28 mouse cellular contexts compared by ENCODE assay signal in genomic region chr6:145001493-145001892, GRCm38 (mm10).
A peak's percentile ranks its signal among the peaks of the same experiment; 100 is the strongest.
DNase-seq lines count a peak whose midpoint lies in the region; ATAC-seq and TF ChIP-seq lines count a peak whose summit lies in the region.
"Had no signal": no experiment of that assay in that cellular context is flagged by ENCODE, and none has a peak within 500 bp of the region (broad histone marks: within the 10 kb centered on the region; RNA-seq: fewer than 3 reads in every experiment).

No protein-coding gene starts in this region.

- no peak overlapping the region for H3K4me3 ChIP-seq in intestine, embryonic 16.5 days (ENCODE audit: low read length)
- no peak overlapping the region for H3K4me3 ChIP-seq in intestine, embryonic 15.5 days (replicated peaks)
- H3K4me3 ChIP-seq in stomach, postnatal 0 days (ENCODE audit: low read depth, low read length), result no peak overlapping the region
- no peak overlapping the region for H3K4me3 ChIP-seq in kidney, embryonic 15.5 days (replicated peaks)
- H3K4me3 ChIP-seq in liver, postnatal 0 days (ENCODE audit: low read depth, low read length), result no peak overlapping the region
- H3K4me3 ChIP-seq: embryonic facial prominence, embryonic 15.5 days; heart, embryonic 12.5 days; heart, embryonic 15.5 days; hindbrain, embryonic 10.5 days; hindbrain, embryonic 13.5 days had no signal

- 0 out of 2 replicates have a peak, but pooled peaks have one; percentile 31 for ATAC-seq in intestine, embryonic 16.5 days
- no peak for ATAC-seq in intestine, embryonic 15.5 days
- no peak for ATAC-seq in stomach, postnatal 0 days (ENCODE audit: low FRiP score, low TSS enrichment)
- no peak for ATAC-seq in kidney, embryonic 15.5 days (replicated peaks; ENCODE audit: low FRiP score)
- no peak for ATAC-seq in liver, postnatal 0 days
- ATAC-seq: forebrain, embryonic 14.5 days; hindbrain, postnatal 0 days; inflammation-experienced regulatory T-cells, adult 6 months; Patski had no signal

- no peak overlapping the region for H3K9ac ChIP-seq in intestine, embryonic 16.5 days (ENCODE audit: low read depth, low read length)
- H3K9ac ChIP-seq in intestine, embryonic 15.5 days, result no peak overlapping the region
- no peak overlapping the region for H3K9ac ChIP-seq in stomach, postnatal 0 days (ENCODE audit: low read length)
- no peak overlapping the region for H3K9ac ChIP-seq in kidney, embryonic 15.5 days
- no peak overlapping the region for H3K9ac ChIP-seq in liver, postnatal 0 days (replicated peaks)
- H3K9ac ChIP-seq: embryonic facial prominence, embryonic 15.5 days; heart, embryonic 12.5 days; heart, embryonic 15.5 days; hindbrain, embryonic 13.5 days had no signal

- peak; percentile 86 for DNase-seq in ZHBTc4 (ENCODE audit: low read depth, low spot score)
- peak; percentile 21 for DNase-seq in stomach, postnatal 0 days (ENCODE audit: low spot score)
- no peak for DNase-seq in liver, postnatal 0 days
- DNase-seq: adrenal gland, adult 8-10 months; adrenal gland, postnatal 25 days; cerebellum, adult 11-12 months; cerebellum, adult 8-10 months; cerebellum, postnatal 10 days; cerebellum, postnatal 36 days; embryo, embryonic 11 days; gastrocnemius, postnatal 25 days; heart, adult 18-20 months; heart, postnatal 10 days; heart, postnatal 36 days; kidney, adult 11 months had no signal

- no peaks in the 10 kb centered on the region for H3K4me1 ChIP-seq in intestine, embryonic 16.5 days (ENCODE audit: control insufficient read depth, insufficient read depth, low read length)
- H3K4me1 ChIP-seq in intestine, embryonic 15.5 days (replicated peaks), result no peaks in the 10 kb centered on the region
- H3K4me1 ChIP-seq in stomach, postnatal 0 days (replicated peaks; ENCODE audit: control insufficient read depth, insufficient read depth), result no peaks in the 10 kb centered on the region
- H3K4me1 ChIP-seq in kidney, embryonic 15.5 days, result no peaks in the 10 kb centered on the region
- peaks cover 4% of the 10 kb centered on the region; the same call in 1 of the 2 replicates for H3K4me1 ChIP-seq in liver, postnatal 0 days (ENCODE audit: insufficient read depth)
- H3K4me1 ChIP-seq: heart, embryonic 12.5 days; heart, embryonic 15.5 days; hindbrain, embryonic 10.5 days; hindbrain, embryonic 13.5 days had no signal

- no peak for TF ChIP-seq CTCF in stomach, postnatal 0 days (IDR thresholded peaks at IDR 0.05; ENCODE audit: low read depth)
- no peak for TF ChIP-seq CTCF in liver, postnatal 0 days (IDR thresholded peaks at IDR 0.05; ENCODE audit: low read depth)

- H3K27me3 ChIP-seq in intestine, embryonic 16.5 days (replicated peaks; ENCODE audit: control insufficient read depth, insufficient read depth, low read length), result no peaks in the 10 kb centered on the region
- no peaks in the 10 kb centered on the region for H3K27me3 ChIP-seq in intestine, embryonic 15.5 days (replicated peaks)
- H3K27me3 ChIP-seq in stomach, postnatal 0 days (ENCODE audit: control insufficient read depth, insufficient read depth, low read length), result no peaks in the 10 kb centered on the region
- H3K27me3 ChIP-seq in kidney, embryonic 15.5 days, result no peaks in the 10 kb centered on the region
- no peaks in the 10 kb centered on the region for H3K27me3 ChIP-seq in liver, postnatal 0 days (ENCODE audit: insufficient read depth, low read length)
- H3K27me3 ChIP-seq: embryonic facial prominence, embryonic 15.5 days; heart, embryonic 12.5 days; heart, embryonic 15.5 days; hindbrain, embryonic 13.5 days; Patski had no signal

- H3K9me3 ChIP-seq in intestine, embryonic 16.5 days (ENCODE audit: control insufficient read depth, low read length), result no peaks in the 10 kb centered on the region
- no peaks in the 10 kb centered on the region for H3K9me3 ChIP-seq in intestine, embryonic 15.5 days
- no peaks in the 10 kb centered on the region for H3K9me3 ChIP-seq in stomach, postnatal 0 days (ENCODE audit: control insufficient read depth, low read length)
- H3K9me3 ChIP-seq in kidney, embryonic 15.5 days (replicated peaks), result no peaks in the 10 kb centered on the region
- no peaks in the 10 kb centered on the region for H3K9me3 ChIP-seq in liver, postnatal 0 days (ENCODE audit: low read length)
- H3K9me3 ChIP-seq: embryonic facial prominence, embryonic 15.5 days; heart, embryonic 12.5 days; heart, embryonic 15.5 days; hindbrain, embryonic 10.5 days; hindbrain, embryonic 13.5 days had no signal

- H3K27ac ChIP-seq in intestine, embryonic 16.5 days (ENCODE audit: low read length), result no peak overlapping the region
- H3K27ac ChIP-seq in intestine, embryonic 15.5 days, result no peak overlapping the region
- no peak overlapping the region for H3K27ac ChIP-seq in stomach, postnatal 0 days (replicated peaks)
- H3K27ac ChIP-seq in kidney, embryonic 15.5 days, result no peak overlapping the region
- no peak overlapping the region for H3K27ac ChIP-seq in liver, postnatal 0 days (ENCODE audit: low read depth)
- H3K27ac ChIP-seq: embryonic facial prominence, embryonic 15.5 days; heart, embryonic 15.5 days; hindbrain, embryonic 10.5 days; hindbrain, embryonic 13.5 days; hindbrain, postnatal 0 days had no signal

- 71% methylated on average over 6 of the region's 6 CpGs for WGBS in intestine, embryonic 16.5 days
- 74% methylated on average over 6 of the region's 6 CpGs for WGBS in intestine, embryonic 15.5 days
- WGBS in stomach, postnatal 0 days, result 61% methylated on average over 6 of the region's 6 CpGs
- WGBS in kidney, embryonic 15.5 days, result 69% methylated on average over 6 of the region's 6 CpGs
- 60% methylated on average over 6 of the region's 6 CpGs for WGBS in liver, postnatal 0 days (ENCODE audit: insufficient replicate concordance)

- no peaks in the 10 kb centered on the region for H3K36me3 ChIP-seq in intestine, embryonic 16.5 days (ENCODE audit: control insufficient read depth, insufficient read depth, low read length)
- no peaks in the 10 kb centered on the region for H3K36me3 ChIP-seq in intestine, embryonic 15.5 days
- no peaks in the 10 kb centered on the region for H3K36me3 ChIP-seq in stomach, postnatal 0 days (ENCODE audit: control insufficient read depth, insufficient read depth, low read length)
- H3K36me3 ChIP-seq in kidney, embryonic 15.5 days, result no peaks in the 10 kb centered on the region
- no peaks in the 10 kb centered on the region for H3K36me3 ChIP-seq in liver, postnatal 0 days (replicated peaks; ENCODE audit: insufficient read depth, low read length)
- H3K36me3 ChIP-seq: embryonic facial prominence, embryonic 15.5 days; G1E; heart, embryonic 15.5 days had no signal

- H3K4me2 ChIP-seq in intestine, embryonic 16.5 days (ENCODE audit: low read depth, low read length), result no peak overlapping the region
- no peak overlapping the region for H3K4me2 ChIP-seq in intestine, embryonic 15.5 days (replicated peaks)
- no peak overlapping the region for H3K4me2 ChIP-seq in stomach, postnatal 0 days (replicated peaks; ENCODE audit: low read depth)
- H3K4me2 ChIP-seq in kidney, embryonic 15.5 days, result no peak overlapping the region
- H3K4me2 ChIP-seq in liver, postnatal 0 days (ENCODE audit: low read depth, low read length), result no peak overlapping the region
- H3K4me2 ChIP-seq: embryonic facial prominence, embryonic 15.5 days; heart, embryonic 12.5 days; heart, embryonic 15.5 days; hindbrain, embryonic 13.5 days had no signal

- TF ChIP-seq EP300 in stomach, postnatal 0 days (optimal IDR thresholded peaks at IDR 0.05), result no peak
- TF ChIP-seq EP300 in liver, postnatal 0 days (IDR thresholded peaks at IDR 0.05; ENCODE audit: low read depth), result no peak
